Mouse (Mus musculus) megakaryocyte-erythroid progenitor cell, adult 5 weeks (primary cell): ENCODE data around the gene Rab3b. TPM values are rescaled to one million over a fixed set of nuclear protein-coding genes. Genes with fewer than 3 reads are reported as not detected.

Source experiments
- polyA plus RNA-seq: library from polyadenylated mRNA; stranded (reverse); fragments of >175 nt; gene quantifications from 2 replicates; pipeline ENCODE4 v1.2.3, GENCODE M21; 2012

The Rab3b gene
- 0.06 TPM in 1 of 2 replicates, not detected in the other for polyA plus RNA-seq

GRCm38 (mm10) chr4:108878963-108879822, at the start of gene Rab3b:
Rab3b (plus strand) TSS chr4:108879063.

GRCm38 (mm10) chr4:108832916-108833827, 45.7 kb upstream of the Rab3b start, which contains the start of gene Btf3l4:
Btf3l4 (minus strand) TSS chr4:108833614.

GRCm38 (mm10) chr4:108834115-108834970, 44.5 kb upstream of the Rab3b start, which contains the start of gene Txndc12:
Txndc12 (plus strand) TSS chr4:108834601.

GRCm38 (mm10) chr4:108847715-108848504, 31.0 kb upstream of the Rab3b start, which contains the start of gene Kti12:
Kti12 (plus strand) TSS chr4:108847785.

GRCm38 (mm10) chr4:108848505-108848848, 30.4 kb upstream of the Rab3b start, which contains the start of gene A730015C16Rik:
A730015C16Rik (minus strand) TSS chr4:108848619.

Other genes starting within 250 kb of the Rab3b start
- gene 3110021N24Rik, start 159.4 kb upstream of the Rab3b start, polyA plus RNA-seq, result not detected in 2 replicates
- gene Zfyve9, start 98.3 kb upstream of the Rab3b start, polyA plus RNA-seq, result 0.03 and 0.05 TPM in 2 replicates
- gene Btf3l4, start 45.4 kb upstream of the Rab3b start, polyA plus RNA-seq, result 7.1 and 8.3 TPM in 2 replicates
- gene Txndc12, start 44.5 kb upstream of the Rab3b start, polyA plus RNA-seq, result 12.2 and 17.6 TPM in 2 replicates
- gene Kti12, start 31.3 kb upstream of the Rab3b start, polyA plus RNA-seq, result 72.4 and 73.7 TPM in 2 replicates
- 0.25 and 0.47 TPM in 2 replicates for gene A730015C16Rik, start 30.4 kb upstream of the Rab3b start, polyA plus RNA-seq
- gene Nrd1, start 121.6 kb downstream of the Rab3b start, polyA plus RNA-seq, result 24.6 and 28.8 TPM in 2 replicates